Mouse (Mus musculus) cerebellum, postnatal 36 days (tissue): ENCODE measurements at regions not wholly inside any gene's neighbourhood (a gene's known extent, or its start where the extent isn't known, plus 50 kb on each side); places are given as distances from the start of the nearest gene placed in this dataset.
A peak's percentile ranks its signal among the peaks of the same experiment; 100 is the strongest.

ENCODE experiments used
- DNase-seq, 2 experiments: peaks; one replicate each; pipeline ENCODE4 v3.0.0; 2021 to 2022; ENCODE audit warnings: mixed read lengths in 2 of 2

- DNase-seq = peak in 1 of 2 experiments; percentile 15
These were observed 101.3 kb upstream of the A26c2 start for GRCm38 (mm10) chr7:62924585-62925331.

- DNase-seq = peak; percentile 23 to 33
These were observed 98.8 kb upstream of the A26c2 start for GRCm38 (mm10) chr7:62922246-62922645.

GRCm38 (mm10) chr7:62894337-62894736 is 70.9 kb upstream of the A26c2 start:
- no peak for DNase-seq

GRCm38 (mm10) chr7:62877033-62877432 is 53.6 kb upstream of the A26c2 start:
- peak; percentile 24 to 31 for DNase-seq
